Mouse (Mus musculus) c-Kit-positive CD71-positive TER-119-negative erythroid progenitor cells, embryonic 14.5 days (primary cell): ENCODE data around the gene Stom.

Source experiments
- DNase-seq: peaks from one replicate; pipeline ENCODE4 v3.0.0-alpha.2; 2013; ENCODE audit warnings: low read depth

Stom gene

DNA sequence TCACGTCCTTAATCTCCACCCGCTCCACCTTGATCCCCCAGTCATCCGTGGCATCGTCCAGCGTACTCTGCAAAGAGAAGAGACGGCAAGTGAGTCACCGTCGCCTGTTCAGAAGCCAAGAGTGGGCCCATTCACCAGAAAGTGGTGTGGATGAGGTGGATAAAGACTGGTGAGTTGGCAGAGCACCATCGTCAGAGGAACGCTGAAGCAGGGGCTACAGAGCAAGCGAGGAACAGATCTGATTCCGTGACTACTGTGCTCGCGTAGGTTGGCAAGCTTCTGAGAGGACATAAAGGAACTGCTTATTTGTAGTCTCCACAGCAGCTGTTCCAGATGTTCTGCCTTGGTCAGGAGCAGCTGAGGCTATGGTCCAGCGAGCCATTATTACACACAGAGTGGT, 16.4 kb downstream of the Stom start:
- no peak for DNase-seq

DNA sequence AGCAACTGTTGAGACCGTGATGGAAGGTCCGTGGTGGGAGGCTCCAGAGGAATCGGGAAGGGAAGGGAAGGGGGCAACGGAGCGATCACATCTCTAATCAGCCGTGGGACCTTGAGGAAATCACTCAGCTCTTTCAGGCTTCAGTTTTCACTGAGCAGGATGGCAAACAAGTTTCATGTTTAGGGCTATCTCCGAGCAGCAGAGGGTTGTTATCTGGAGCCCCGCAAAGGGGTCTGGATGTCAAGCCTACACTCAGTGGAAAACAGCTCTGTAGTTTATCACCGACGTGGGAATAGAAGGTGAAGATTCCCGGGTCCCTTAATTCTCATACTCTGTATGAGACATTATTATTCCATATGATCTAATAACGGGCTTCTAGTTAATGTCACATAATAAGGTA, 18.4 kb downstream of the Stom start:
- no peak for DNase-seq

DNA sequence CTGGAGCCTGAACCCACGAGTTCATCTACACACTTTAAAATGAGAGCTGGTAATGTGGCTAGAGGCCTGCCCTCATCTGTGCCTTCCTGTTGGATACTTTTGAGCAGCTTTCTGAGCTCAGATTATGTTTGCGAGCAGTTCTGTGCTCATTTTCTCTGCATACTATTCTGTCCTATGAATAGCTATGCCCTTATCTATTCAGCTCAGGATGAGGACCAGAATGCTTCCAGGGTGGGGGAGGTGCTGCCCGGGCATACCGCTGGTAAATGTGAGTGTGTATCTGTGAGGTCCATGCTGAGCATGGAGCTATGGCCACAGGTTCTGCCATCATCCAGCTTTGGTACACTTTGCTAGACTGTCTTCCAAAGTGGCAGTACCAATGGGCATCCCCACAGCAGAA, 19.2 kb downstream of the Stom start:
- DNase-seq: peak; percentile 57

DNA sequence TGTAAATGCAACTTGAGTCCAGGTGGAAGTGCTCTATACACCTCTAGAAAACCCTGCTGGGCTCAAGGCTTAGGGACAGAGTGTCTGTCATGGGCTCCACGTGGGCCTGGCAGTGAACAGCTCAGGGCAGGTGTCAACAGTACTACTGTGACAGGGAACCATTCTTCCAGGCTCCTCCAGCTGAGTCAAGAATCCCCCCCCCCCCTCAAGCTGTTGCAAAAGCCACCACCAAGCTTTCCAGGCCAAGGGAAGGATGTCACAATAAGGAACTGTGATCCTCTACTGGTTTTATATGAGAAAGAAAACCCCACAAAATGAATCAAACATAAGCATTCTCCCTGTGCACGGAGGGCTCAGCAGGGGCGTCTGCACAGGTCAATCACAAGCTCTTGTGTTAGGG, 22.5 kb downstream of the Stom start:
- DNase-seq: no peak

DNA sequence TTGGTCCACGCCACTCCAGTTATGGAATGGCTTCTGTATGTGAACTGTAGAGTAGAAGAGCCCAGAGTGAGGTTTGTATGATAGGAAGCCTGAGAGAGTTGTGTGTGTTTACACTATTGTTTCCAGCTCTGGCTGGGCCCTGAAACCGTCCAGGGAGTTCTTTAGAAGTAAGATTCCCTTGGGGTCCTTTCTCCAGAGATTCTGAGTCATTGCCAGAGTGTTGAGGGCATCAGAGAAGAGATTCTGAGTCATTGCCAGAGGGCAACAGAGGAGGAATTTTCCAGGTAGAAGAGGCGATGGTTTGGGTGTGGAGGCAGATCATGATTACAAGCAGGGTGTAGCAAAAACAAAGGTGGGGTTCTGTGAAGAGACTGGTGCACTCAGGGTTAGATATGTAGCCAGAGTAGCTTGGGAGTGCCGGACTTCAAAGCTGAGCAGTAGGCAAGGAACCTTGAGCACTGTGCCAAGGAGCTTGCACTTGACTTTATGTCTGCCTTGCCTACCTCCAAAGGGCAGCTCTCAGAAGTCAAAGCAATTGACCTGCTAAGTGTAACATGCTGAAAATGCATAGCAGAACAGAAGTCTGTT, 26.8 kb downstream of the Stom start:
- DNase-seq: no peak

DNA sequence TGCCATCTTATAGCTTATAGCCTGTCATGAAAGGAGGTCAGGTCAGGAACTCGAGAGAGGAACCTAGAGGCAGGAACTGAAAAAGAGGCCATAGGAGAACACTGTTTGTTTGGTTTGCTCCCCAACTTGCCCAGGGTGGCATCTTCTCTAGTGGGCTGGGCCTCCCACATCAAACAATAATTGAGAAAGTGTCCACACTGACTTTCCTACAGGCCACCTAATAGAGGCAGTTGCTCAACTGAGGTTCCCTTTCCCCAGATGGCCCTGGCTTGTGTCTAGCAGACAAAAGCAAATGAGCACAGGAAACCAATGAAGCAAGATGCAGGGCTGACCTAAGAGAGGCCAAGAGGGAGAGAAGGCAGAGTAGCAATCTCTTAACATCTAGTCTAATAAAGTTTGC, 28.6 kb downstream of the Stom start:
- DNase-seq: no peak

DNA sequence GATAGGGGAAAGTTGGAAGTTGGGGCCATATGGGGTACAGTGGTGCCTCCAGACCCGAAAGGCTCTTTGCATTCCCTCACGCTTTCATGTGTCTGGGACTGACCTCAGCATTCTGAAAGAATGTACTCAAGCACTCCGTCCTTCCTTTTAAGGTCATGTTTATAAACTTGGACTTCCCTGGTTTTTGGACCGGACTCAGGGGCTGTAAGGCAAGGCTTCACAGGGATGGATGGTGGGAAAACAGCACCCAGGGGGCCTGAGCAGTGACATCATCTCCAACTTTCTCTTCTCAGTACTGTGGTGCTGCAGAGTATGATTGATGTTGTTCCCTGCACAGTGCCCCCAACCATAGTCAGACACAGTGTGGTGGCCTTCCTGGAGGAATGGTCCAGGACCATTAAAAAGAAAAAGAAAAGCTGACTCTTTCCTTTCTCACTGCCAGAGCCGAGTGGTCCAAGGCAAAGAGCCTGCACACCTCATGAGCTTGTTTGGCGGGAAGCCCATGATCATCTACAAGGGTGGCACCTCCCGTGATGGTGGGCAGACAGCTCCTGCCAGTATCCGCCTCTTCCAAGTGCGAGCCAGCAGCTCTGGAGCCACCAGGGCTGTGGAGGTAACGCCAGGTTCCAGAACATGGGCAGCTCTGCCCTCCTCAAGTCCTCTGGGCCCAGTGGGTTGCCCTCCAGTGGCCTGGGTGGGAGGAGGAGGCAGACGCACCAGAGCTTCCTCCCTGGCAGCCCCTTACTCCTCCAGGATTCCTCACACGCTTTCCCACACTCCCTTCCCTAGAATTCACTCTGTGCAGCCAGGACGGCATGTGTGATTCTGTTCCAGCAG, 34.5 kb downstream of the Stom start:
- DNase-seq: no peak

DNA sequence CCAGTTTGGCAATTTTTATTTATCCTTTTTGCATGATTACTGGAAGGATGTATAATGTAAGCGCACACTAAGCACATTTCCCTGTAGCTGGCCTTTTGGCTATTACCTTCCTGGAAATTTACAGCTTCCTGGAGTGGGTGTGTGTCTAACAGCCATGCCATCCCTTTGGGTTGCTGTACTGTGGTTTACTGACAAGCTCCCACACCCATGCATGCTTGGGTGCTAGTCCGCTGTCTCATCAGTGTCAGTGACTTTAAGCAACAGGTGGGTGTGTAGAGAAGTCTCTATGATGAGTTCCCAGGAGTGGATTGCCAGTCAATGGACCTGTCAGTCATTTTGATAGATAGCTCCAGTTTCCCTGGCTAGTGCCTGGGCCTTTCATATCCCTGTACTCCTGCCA, 37.3 kb downstream of the Stom start:
- no peak for DNase-seq

DNA sequence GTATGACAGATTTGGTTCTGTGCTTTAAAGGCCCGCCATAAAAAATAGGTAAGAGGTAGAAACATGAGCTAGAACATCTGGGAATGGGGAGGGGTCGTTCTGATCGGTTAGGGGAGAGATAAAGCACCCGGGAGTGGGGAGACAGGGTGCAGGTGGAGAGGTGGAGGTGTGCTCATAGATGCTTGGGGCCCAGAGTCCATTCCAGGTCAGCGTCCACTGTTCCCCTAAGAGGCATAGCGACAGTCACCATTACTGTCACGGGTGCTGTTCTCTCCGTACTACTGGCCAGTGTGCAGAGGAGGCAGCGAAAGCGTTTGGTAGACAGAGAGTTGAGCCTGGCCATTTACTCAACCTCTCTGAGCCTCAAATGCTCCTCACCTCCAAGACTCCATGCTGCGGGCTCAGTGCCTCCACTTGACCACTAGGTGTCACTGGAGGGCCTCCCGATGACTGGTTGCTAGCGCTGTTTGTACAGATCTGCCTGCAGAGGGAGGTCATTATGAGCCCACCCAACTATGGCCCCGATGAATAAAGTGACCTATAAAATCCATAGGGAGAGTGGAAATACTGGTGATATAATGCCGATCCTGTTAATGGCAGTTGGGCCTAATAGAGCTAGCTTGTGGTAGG, 39.0 kb downstream of the Stom start:
- DNase-seq: peak; percentile 80

DNA sequence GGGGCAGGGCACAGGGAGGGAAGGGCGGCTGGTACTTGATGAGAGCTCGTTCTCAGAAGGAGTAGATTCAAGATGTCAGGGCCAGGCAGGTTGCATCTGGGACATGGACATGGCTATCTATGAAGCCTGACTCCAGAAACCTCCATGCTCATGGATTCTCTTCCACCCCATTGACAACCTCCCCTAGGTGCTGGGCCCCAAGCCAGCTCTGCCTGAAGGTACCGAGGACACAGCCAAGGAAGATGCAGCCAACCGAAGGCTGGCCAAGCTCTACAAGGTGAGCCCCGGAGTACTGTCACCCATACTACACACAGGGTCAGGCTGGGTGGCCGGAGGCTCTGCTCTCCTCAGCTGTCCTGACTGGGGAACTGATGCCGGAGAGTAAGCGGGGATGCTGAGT, 43.5 kb downstream of the Stom start:
- DNase-seq: no peak

DNA sequence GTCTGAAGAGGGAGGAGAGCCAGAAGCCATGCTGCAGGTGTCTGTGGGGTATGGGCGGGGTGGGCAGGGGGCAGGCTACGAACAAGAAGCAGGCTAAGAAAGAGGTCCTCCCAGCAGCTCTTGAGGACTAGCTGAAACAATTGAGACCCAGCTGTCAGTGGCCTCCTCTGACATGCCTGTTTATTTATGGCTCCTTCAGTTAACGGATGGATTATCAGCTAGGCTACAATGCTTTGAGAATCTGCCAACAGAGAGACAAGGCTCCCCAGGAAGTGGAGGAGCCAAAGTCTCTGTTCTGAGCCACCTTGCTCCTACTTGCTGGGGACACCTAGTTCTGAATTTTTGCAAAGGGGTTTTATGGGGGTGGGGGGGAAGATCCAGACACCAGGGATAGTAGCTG, 44.1 kb downstream of the Stom start:
- DNase-seq: no peak

DNA sequence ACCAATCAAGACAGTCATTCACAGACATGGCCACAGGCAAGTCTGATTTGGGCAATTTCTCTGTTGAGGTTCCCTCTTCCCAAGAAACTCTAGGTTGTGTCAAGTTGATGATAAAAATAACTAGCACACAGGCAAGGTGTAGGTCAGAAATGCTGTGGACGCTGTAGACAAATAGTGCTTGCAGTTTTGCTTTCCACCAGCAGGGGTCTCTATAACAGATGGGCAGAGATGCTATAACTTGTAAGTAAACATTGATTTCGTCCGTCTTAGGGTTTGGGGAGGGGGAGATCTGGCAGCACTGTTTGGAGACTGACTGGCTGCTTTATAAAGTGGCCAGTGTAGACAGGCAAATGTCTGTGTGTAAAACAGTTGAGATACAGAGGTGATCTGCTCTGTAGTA, 44.9 kb downstream of the Stom start:
- DNase-seq: peak; percentile 50

DNA sequence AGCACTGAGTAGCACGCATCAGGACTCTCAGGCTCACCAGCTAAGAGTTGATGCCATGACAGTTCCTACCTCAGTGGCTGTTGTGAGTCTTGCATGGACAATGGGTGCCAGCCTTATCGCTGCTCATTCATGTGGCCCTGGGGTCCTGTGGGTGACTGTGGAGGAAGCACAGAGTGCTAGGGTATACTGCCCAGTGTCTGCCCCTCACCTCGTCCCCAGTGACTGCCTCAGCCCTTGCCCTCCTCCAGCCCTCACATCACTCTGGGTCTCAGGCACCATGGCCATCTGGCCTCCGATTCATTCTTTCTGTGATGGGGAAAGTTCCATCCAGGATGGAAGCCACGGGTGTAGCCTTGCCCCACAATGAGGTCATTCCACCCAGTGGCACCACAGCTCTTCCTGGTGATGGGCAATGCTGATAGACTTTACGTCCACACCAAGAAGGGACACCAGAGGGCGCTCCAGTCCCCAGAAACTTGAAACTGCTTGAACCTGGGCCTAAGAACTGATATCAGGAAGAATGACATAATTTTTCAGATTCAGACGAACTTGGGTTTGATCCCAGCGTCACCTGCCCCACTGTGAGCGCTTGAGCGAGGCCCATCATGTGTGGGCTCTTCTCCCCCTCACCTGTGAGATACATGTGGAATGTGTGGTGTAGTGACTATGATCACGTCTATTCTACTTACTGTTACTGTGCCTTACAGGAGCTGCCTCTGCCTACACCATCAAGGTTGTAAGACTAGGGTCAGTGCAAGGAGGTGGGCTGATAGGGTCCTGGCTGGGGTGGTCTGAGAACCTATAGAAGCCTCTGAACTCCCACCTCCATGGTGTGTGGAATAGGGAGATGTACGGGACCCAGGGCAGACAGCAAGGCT, 47.8 kb downstream of the Stom start:
- peak; percentile 77 for DNase-seq

DNA sequence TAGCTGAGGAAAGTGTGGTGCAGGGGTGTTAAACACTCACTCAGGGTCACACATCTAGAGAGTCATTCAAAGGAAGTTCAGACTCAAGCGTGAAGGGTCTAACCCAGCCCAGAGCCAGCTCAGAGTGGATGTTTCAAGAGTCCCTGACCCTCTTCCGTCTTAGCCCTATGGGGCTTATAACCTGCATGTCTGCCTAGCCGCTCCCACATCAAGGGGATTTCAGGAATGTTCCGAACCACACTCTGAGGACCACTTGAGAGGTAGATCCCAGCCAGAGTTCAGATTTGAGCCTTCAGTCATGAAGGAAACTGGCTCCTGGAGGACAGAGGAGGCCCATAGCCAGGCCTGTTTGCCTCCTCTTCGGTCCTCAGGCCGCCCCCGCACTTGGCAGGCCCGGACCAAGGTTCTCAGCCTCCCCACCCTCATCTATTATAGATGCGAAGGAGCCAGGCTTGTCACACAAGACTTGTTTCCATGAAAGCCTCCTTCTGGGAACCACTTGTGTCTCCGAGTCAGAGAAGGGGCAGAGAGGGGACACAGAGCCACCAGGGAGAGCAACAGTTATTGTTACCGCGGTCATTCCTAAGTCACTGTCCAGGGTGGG, 49.7 kb downstream of the Stom start:
- no peak for DNase-seq

DNA sequence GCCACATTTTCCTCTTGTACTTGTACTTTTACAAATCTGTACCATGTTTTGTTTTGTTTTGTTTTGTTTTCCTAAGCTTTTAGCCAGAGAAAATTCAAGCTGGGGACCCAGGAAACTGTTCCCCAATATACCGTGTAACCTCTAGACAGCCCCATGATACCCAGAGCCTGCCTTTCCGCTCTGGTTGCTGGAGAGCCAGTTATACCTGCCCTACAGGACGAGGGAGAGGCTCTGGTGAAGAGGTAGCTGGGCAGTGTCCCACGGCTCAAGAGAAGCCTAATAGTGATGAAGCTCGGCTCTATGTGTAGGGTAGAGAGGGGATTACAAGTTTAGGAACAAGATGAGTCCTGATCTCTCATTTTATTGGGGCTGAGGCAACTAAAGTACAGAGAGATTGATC, 51.6 kb downstream of the Stom start:
- no peak for DNase-seq

DNA sequence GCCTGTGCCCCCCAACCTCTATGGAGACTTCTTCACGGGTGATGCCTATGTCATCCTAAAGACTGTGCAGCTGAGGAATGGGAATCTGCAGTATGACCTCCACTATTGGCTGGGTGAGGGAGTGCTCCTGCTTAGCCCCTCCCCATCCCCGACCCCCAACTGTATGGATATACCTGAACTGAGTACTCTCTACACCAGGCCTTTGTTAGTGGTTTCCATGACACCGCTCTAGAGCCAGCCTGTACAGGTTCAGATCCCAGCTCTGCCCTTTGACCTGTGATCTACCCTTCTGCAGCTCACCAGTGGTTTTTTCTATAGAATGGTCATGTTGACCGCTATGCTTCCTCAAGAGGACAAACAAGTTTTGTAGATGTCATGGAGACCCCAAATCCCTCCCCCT, 52.8 kb downstream of the Stom start:
- DNase-seq: no peak

DNA sequence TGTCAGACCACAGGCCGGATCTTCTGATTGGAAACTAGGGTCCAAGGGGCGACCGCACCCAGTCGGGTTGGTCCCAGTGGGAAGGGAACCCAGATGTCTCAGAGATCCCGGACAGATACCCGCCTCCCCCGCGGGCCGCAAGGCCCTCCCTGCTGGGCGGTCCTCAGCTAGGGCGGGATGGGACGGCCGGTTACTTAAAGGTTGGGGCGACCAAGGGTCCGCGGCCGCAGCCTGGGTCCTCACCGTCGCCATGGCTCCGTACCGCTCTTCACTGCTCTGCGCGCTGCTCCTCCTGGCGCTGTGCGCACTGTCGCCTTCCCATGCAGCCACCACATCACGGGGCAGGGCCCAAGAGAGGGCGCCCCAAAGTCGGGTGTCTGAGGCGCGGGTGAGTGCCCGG, 54.6 kb downstream of the Stom start:
- DNase-seq: no peak

DNA sequence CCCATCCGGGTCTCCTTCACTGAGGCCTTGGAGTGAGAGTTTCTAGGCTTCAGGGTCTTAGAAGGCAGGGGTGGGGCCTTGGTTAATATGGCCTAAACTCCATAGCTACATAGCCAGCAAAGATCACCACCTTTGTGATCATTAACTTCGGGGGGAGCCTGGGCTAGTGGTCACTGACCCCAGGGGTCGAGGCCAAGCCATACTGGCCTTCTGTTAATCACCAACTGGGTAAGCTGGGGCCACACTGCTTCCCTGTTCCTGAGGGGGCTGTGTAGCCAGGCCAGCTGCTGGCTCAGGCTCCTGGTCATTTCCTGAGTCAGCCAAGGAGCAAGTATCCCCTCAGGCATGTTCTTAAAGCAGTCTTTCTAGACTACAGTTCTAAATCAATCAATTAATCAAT, 56.8 kb downstream of the Stom start:
- DNase-seq: no peak

DNA sequence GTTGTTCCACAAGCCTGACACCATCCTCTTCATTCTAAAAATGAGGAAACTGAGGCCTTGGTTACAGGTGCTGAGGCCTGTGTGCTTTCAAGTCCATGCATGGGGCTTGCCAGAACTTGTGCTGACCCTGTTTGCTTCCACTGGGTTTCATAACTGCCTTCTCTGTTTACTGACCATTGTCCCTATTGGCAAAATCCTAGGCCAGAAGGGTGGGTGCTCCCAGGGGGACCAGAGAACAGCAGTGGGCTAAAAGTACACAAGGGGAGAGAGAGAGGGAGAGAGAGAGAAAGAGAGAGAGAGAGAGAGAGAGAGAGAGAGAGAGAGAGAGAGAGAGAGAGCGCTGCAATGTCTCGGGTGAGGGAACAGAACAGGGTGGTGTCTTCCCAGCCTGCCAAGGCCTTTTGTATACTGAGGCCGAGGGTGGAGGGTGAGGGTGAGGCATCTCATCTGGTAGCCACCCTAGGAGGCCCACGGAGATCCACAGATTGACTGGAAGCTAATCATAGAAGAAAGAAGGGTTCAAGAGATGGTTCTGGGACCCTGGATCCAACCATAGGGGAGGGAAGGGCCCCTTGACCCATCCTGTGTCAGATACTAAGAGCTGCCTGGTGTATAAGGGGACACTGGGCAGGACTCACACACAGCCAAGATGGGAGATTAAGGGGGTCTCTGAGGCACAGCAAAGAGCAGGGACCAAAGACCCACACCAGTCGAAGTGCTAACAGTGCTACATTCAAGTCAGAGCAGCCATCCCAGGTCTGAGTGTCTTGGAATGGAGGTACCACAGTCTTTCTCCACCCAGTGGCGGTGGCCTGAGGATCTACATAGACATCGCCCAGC, 58.2 kb downstream of the Stom start:
- no peak for DNase-seq

DNA sequence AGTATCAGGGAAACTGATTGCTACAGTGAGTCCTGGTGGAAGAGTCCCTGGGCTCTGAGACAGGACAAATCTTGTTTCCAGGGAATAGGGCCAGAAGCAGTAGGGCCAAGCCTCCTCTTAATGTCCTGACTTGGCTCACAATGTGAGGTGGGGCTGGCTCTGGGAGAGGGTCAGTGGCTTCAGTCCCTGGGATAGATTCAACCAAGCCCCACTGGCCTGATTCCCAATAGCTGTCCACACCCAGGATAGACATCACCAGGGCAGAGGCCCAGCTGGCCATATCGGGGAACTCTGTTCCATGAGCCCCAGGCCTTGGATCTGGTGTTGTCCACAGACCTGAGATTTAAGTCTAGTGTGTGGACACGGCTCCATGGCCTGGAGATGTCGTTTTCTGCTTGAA, 59.1 kb downstream of the Stom start:
- DNase-seq: no peak

DNA sequence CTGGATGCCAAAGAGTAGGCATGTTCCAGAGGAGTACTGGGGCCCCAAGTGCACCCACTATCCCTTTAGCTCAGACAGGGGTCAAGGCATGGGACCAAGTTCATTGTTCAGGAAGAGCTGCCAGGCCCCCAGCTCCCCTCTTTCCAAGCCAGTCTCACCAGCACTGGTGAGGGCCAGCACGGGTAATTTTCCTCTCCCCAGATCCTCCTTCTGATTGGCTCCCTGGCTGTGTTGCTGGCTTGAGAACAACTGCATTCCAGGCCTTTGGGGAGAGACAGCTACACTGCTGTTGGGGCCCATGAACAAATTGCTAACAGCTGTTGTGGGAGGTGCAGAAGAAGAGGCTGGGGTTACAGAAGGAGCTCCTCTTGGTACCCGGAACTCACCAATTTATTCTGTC, 63.2 kb downstream of the Stom start:
- no peak for DNase-seq
